7 mouse cellular contexts compared by ENCODE assay signal in the genomic region with DNA sequence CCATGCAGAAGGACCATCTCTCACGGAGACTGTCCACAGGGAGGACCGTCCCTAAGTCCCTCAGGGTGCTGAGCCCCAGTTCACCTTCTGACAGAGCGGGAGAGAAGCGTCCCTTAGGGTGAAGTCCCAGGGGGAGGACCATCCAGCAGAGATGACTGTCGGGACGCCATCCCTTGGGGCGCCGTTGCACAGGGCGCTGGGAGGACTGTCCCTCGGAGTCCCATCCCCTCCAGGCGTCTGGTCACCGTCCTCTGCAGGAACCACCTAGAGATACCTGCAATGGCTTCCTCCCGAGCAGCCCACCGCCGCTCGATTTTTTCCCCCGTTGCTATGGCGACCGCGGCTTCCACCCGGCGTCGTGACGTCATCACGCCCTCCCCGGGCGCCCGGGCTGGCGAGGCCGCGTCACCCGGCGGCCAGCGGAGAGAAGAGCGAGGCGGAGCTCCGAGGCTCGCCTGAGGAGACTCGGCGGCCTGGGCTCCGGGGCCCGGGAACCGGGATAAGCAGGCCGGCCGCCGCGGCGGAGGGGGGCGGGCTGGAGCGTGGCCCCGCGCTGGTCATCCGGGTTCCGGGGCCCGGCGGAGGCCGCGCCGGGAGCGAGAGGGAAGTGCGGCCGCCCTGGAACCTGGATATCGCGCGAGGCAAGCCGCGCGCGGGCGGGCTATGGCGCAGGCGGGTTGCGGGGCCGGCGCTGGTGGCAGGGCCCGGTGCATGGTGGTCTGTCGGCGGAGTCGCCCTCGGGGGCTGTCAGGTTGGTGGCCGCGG. TPM values are rescaled to one million over a fixed set of nuclear protein-coding genes. Genes with fewer than 3 reads are reported as not detected.
DNase-seq lines count a peak whose midpoint lies in the region; ATAC-seq lines count a peak whose summit lies in the region.

A gene (plus strand): TSS at position 355 of the 765 bp plus-strand sequence.

- H3K4me2 ChIP-seq in limb, embryonic 11.5 days (ENCODE audit: low read depth, severe bottlenecking): peak within 1 kb of the TSS; percentile 99
- H3K4me2 ChIP-seq in midbrain, embryonic 14.5 days (ENCODE audit: low read length): peak within 1 kb of the TSS; percentile 75

- H3K36me3 ChIP-seq in embryonic facial prominence, embryonic 10.5 days (replicated peaks): peaks cover 28% of the 10 kb centered on the region
- H3K36me3 ChIP-seq in limb, embryonic 11.5 days (ENCODE audit: control insufficient read depth, insufficient read depth, low read length): no peaks in the 10 kb centered on the region
- peaks cover 4% of the 10 kb centered on the region; the same call in 1 of the 2 replicates for H3K36me3 ChIP-seq in midbrain, embryonic 14.5 days (ENCODE audit: control insufficient read depth, insufficient read depth, low read length)

- peak; percentile 93 for DNase-seq in adrenal gland, postnatal 10 days
- peak; percentile 96 for DNase-seq in embryonic facial prominence, embryonic 10.5 days (ENCODE audit: low spot score)
- DNase-seq in heart, adult 11 months: peak; percentile 99
- peak; percentile 92 for DNase-seq in kidney, adult 18-20 months
- peak; percentile 97 for DNase-seq in limb, embryonic 11.5 days (ENCODE audit: low spot score)
- DNase-seq in midbrain, embryonic 14.5 days: peak; percentile 98
- DNase-seq in spleen, adult 18-20 months: peak; percentile 79 to 86

- H3K4me1 ChIP-seq in embryonic facial prominence, embryonic 10.5 days: peaks cover 82% of the 10 kb centered on the region
- H3K4me1 ChIP-seq in limb, embryonic 11.5 days (ENCODE audit: control insufficient read depth, insufficient read depth, low read length): peaks cover 12% of the 10 kb centered on the region
- peaks cover 12% of the 10 kb centered on the region for H3K4me1 ChIP-seq in midbrain, embryonic 14.5 days (ENCODE audit: control insufficient read depth, insufficient read depth, low read length)

- H3K27ac ChIP-seq in embryonic facial prominence, embryonic 10.5 days (replicated peaks): peak within 1 kb of the TSS; percentile 99
- H3K27ac ChIP-seq in limb, embryonic 11.5 days (replicated peaks; ENCODE audit: low read depth, low read length): peak within 1 kb of the TSS; percentile 92
- H3K27ac ChIP-seq in midbrain, embryonic 14.5 days (replicated peaks; ENCODE audit: low read depth, low read length): peak within 1 kb of the TSS; percentile 95

- under 1% methylated on average over 82 of the region's 82 CpGs for WGBS in embryonic facial prominence, embryonic 10.5 days
- WGBS in limb, embryonic 11.5 days: under 1% methylated on average over 69 of the region's 82 CpGs
- WGBS in midbrain, embryonic 14.5 days: 0% methylated on average over 81 of the region's 82 CpGs

- peak; percentile 76 for ATAC-seq in limb, embryonic 11.5 days (ENCODE audit: insufficient number of reproducible peaks, low FRiP score, low TSS enrichment, low read depth)
- peak; percentile 89 for ATAC-seq in midbrain, embryonic 14.5 days (ENCODE audit: low FRiP score, low TSS enrichment)

- peak within 1 kb of the TSS; percentile 93 for H3K4me3 ChIP-seq in embryonic facial prominence, embryonic 10.5 days
- H3K4me3 ChIP-seq in limb, embryonic 11.5 days (ENCODE audit: low read depth, low read length): peak within 1 kb of the TSS; percentile 76
- peak within 1 kb of the TSS; percentile 87 for H3K4me3 ChIP-seq in midbrain, embryonic 14.5 days (replicated peaks; ENCODE audit: low read depth, low read length)

- H3K27me3 ChIP-seq in embryonic facial prominence, embryonic 10.5 days (replicated peaks; ENCODE audit: low read depth, poor library complexity, severe bottlenecking): no peaks in the 10 kb centered on the region
- H3K27me3 ChIP-seq in limb, embryonic 11.5 days (ENCODE audit: control insufficient read depth, insufficient read depth, low read length): no peaks in the 10 kb centered on the region
- H3K27me3 ChIP-seq in midbrain, embryonic 14.5 days (ENCODE audit: control insufficient read depth, insufficient read depth, low read length): no peaks in the 10 kb centered on the region

- H3K9ac ChIP-seq in limb, embryonic 11.5 days (ENCODE audit: low read length): peak within 1 kb of the TSS; percentile 92
- H3K9ac ChIP-seq in midbrain, embryonic 14.5 days (replicated peaks; ENCODE audit: low read length): peak within 1 kb of the TSS; percentile 95

- H3K9me3 ChIP-seq in embryonic facial prominence, embryonic 10.5 days: no peaks in the 10 kb centered on the region
- H3K9me3 ChIP-seq in limb, embryonic 11.5 days (ENCODE audit: control insufficient read depth, low read length): no peaks in the 10 kb centered on the region
- no peaks in the 10 kb centered on the region for H3K9me3 ChIP-seq in midbrain, embryonic 14.5 days (ENCODE audit: control insufficient read depth, low read length)

RNA-seq across cellular contexts. Expression of the gene that starts here (rescaled TPM):
- 10 to 100 TPM; 31.3 to 39.3 TPM for total RNA-seq in adrenal gland, postnatal 10 days (2021)
- 32.8 and 35.9 TPM in 2 replicates for polyA plus RNA-seq in embryonic facial prominence, embryonic 10.5 days (2016; fragmentation: Nextera tagmentation; extraction: Ambion mirVana)
- 34.0 and 35.4 TPM in 2 replicates for polyA plus RNA-seq in limb, embryonic 11.5 days (2014; fragmentation: Nextera tagmentation; extraction: Ambion mirVana)
- polyA plus RNA-seq in midbrain, embryonic 14.5 days (2014; fragmentation: Nextera tagmentation; extraction: Ambion mirVana): 41.8 and 51.9 TPM in 2 replicates

Comparison
In these comparisons a context has a peak if more than half of its experiments do, and no peak if none do; other contexts are left out.
1. Peak in every context shown above with its lines: DNase-seq, ATAC-seq, H3K4me3 ChIP-seq and H3K27ac ChIP-seq.